Mouse (Mus musculus) kidney, embryonic 14.5 days (tissue): ENCODE data around the gene Elmod3. TPM values are rescaled to one million over a fixed set of nuclear protein-coding genes. Genes with fewer than 3 reads are reported as not detected.
"Not testable (repeated sequence)": the region's sequence is repeated elsewhere in the genome, so short reads cannot be mapped to it uniquely, and the experiment has no call there.

Source experiments
- ATAC-seq: fragments of 200-750 bp; cut with Nextera tagmentation; 2 replicates; pipeline ENCODE4 v1.8.0; 2017; ENCODE audit warnings: moderate number of reproducible peaks, mild to moderate bottlenecking, moderate TSS enrichment, moderate library complexity; ENCODE audit not compliant: low FRiP score, low TSS enrichment
- H3K27ac ChIP-seq: fragments of 300-500 bp; sonication (generic); 2 replicates; pipeline ENCODE4 v1.5.1; 2014; ENCODE audit warnings: low read depth, mild to moderate bottlenecking, low read length, moderate library complexity, mixed read lengths
- H3K27me3 ChIP-seq: fragments of 300-500 bp; sonication (generic); 2 replicates; pipeline ENCODE4 v1.6.1; 2014; ENCODE audit warnings: mild to moderate bottlenecking, low read length; ENCODE audit not compliant: control insufficient read depth, insufficient read depth
- H3K36me3 ChIP-seq: fragments of 300-500 bp; sonication (generic); 2 replicates; pipeline ENCODE4 v1.6.1; 2014; ENCODE audit warnings: low read length, mixed read lengths; ENCODE audit not compliant: control insufficient read depth, insufficient read depth
- H3K4me1 ChIP-seq: fragments of 300-500 bp; sonication (generic); 2 replicates; pipeline ENCODE4 v1.6.1; 2014; ENCODE audit warnings: low read length, mixed read lengths; ENCODE audit not compliant: control insufficient read depth, insufficient read depth
- H3K4me2 ChIP-seq: fragments of 300-500 bp; sonication (generic); replicated peaks from 2 replicates; pipeline ENCODE4 v1.6.1; 2014; ENCODE audit warnings: low read depth, mild to moderate bottlenecking, low read length
- H3K4me3 ChIP-seq: fragments of 300-500 bp; sonication (generic); 2 replicates; pipeline ENCODE4 v1.5.1; 2014; ENCODE audit warnings: mild to moderate bottlenecking, low read length
- H3K9ac ChIP-seq: fragments of 300-500 bp; sonication (generic); 2 replicates; pipeline ENCODE4 v1.6.1; 2014; ENCODE audit warnings: low read depth, mild to moderate bottlenecking, low read length, moderate library complexity
- H3K9me3 ChIP-seq: fragments of 300-500 bp; sonication (generic); 2 replicates; pipeline ENCODE4 v1.6.1; 2016; ENCODE audit warnings: low read length; ENCODE audit not compliant: control insufficient read depth
- WGBS: fragments of 180-500 bp; shearing (Covaris S2); extraction: QIAGEN DNeasy Blood & Tissue Kit; methylation state at CpG from one replicate; pipeline ENCODE4 v1.1.7; 2014; 5-methylcytosine and 5-hydroxymethylcytosine counted together
- polyA plus RNA-seq: library from polyadenylated mRNA; unstranded; fragments of >200 nt; fragmentation: Nextera tagmentation; extraction: Ambion mirVana; gene quantifications from 2 replicates; pipeline ENCODE4 v1.2.1, GENCODE M21; 2014

Elmod3 gene
- polyA plus RNA-seq, 1 experiment from 2014 or later = 15.0 TPM

GRCm38 (mm10) chr6:72537998-72538500 is 60.2 kb downstream of the Elmod3 start:
- ATAC-seq = peak; percentile 3; the same call in 1 of the 2 replicates
- H3K4me1 ChIP-seq = peaks cover 11% of the 10 kb centered on the region; the same call in 1 of the 2 replicates
- no peaks in the 10 kb centered on the region for H3K36me3 ChIP-seq
- no peaks in the 10 kb centered on the region for H3K27me3 ChIP-seq
- H3K4me3 ChIP-seq = peak overlapping the region; percentile 57
- H3K9ac ChIP-seq = peak overlapping the region; percentile 60; the same call in 1 of the 2 replicates
- WGBS = 45% methylated on average over 10 of the region's 10 CpGs
- no peak overlapping the region for H3K27ac ChIP-seq
- H3K4me2 ChIP-seq = peak overlapping the region; percentile 79
- H3K9me3 ChIP-seq = no peaks in the 10 kb centered on the region

DNA sequence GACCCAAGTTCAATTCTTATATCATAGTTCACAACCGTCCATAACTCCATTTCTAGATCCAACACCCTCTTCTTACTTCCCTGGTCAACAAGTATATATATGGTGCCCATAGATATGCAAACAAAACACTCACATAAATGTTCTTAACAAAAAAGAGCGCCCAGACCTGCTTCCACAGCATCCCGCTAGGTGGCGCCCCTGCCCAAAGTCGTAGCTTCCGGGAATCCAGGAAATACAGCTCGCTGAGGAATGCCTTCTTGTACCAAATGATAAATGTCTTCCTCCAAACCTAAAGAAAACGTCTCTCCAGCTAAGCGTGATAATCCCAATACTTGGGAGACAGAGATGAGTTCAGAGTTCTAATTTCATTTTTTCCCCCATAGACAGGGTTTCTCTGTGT is 63.0 kb downstream of the Elmod3 start:
- Histone ChIP-seq H3K4me2 (peak overlapping the region; percentile 26; the same call in 1 of the 2 replicates), H3K4me3 (no peak overlapping the region), H3K27me3 (no peaks in the 10 kb centered on the region), H3K27ac (peak overlapping the region; percentile 38; the same call in 1 of the 2 replicates), H3K4me1 (peaks cover 11% of the 10 kb centered on the region; the same call in 1 of the 2 replicates), H3K9ac (no peak overlapping the region), H3K9me3 (no peaks in the 10 kb centered on the region), H3K36me3 (no peaks in the 10 kb centered on the region)
- WGBS = 4% methylated on average over 9 of the region's 9 CpGs
- no peak for ATAC-seq

GRCm38 (mm10) chr6:72534035-72534809 is 64.0 kb downstream of the Elmod3 start:
- no peaks in the 10 kb centered on the region for H3K36me3 ChIP-seq
- H3K9me3 ChIP-seq = no peaks in the 10 kb centered on the region
- H3K27me3 ChIP-seq = no peaks in the 10 kb centered on the region
- no peak overlapping the region for H3K4me2 ChIP-seq
- H3K9ac ChIP-seq = no peak overlapping the region
- 43% methylated on average over 9 of the region's 9 CpGs for WGBS
- ATAC-seq = peak; percentile 55
- H3K27ac ChIP-seq = no peak overlapping the region
- H3K4me1 ChIP-seq = peaks cover 11% of the 10 kb centered on the region; the same call in 1 of the 2 replicates
- no peak overlapping the region for H3K4me3 ChIP-seq

DNA sequence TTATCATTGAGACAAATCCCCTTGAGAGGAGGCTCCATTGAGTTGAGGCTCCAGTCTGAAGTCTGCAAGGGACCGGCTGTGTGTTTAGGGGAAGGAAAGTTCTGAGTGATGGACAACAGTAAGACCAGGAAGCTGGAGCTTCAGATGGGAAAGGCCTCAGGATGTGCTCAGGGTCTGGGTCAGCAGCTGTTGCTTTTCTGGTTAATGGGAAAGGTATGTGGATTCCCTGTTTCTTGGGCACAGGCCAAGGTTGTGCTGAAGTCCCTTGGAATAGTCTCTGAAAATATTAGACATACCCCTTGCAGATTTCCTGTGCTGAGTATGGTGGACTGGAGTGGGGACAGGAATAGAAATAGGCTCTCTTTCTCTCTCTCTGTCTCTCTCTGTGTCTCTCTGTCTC is 64.7 kb downstream of the Elmod3 start:
- WGBS = 25% methylated on average over 1 of the region's 1 CpGs
- H3K36me3 ChIP-seq, H3K9ac ChIP-seq: not testable (repeated sequence)

GRCm38 (mm10) chr6:72532580-72532979 is 65.6 kb downstream of the Elmod3 start:
- H3K4me1 ChIP-seq = 0 out of 2 replicates have a peak, but pooled peaks cover 4% of the 10 kb centered on the region
- H3K27me3 ChIP-seq = no peaks in the 10 kb centered on the region
- H3K4me2 ChIP-seq = no peak overlapping the region
- peak overlapping the region; percentile 11; the same call in 1 of the 2 replicates for H3K27ac ChIP-seq
- WGBS = 82% methylated on average over 4 of the region's 4 CpGs
- H3K9ac ChIP-seq = no peak overlapping the region
- no peaks in the 10 kb centered on the region for H3K9me3 ChIP-seq
- no peak overlapping the region for H3K4me3 ChIP-seq
- H3K36me3 ChIP-seq = no peaks in the 10 kb centered on the region
- ATAC-seq = no peak

More for the DNA sequence above, 64.7 kb downstream of the Elmod3 start:
- H3K4me3 ChIP-seq, H3K27me3 ChIP-seq, H3K4me2 ChIP-seq, H3K27ac ChIP-seq, ATAC-seq, H3K9me3 ChIP-seq: not testable (repeated sequence)
- H3K4me1 ChIP-seq = peaks cover 10% of the 10 kb centered on the region; the same call in 1 of the 2 replicates

GRCm38 (mm10) chr6:72528410-72529151 is 69.6 kb downstream of the Elmod3 start:
- Histone ChIP-seq H3K36me3 (no peaks in the 10 kb centered on the region), H3K27ac (no peak overlapping the region), H3K4me1 (no peaks in the 10 kb centered on the region), H3K9ac (no peak overlapping the region), H3K4me3 (no peak overlapping the region), H3K9me3 (no peaks in the 10 kb centered on the region), H3K4me2 (no peak overlapping the region), H3K27me3 (no peaks in the 10 kb centered on the region)
- WGBS = 76% methylated on average over 10 of the region's 10 CpGs
- no peak for ATAC-seq

DNA sequence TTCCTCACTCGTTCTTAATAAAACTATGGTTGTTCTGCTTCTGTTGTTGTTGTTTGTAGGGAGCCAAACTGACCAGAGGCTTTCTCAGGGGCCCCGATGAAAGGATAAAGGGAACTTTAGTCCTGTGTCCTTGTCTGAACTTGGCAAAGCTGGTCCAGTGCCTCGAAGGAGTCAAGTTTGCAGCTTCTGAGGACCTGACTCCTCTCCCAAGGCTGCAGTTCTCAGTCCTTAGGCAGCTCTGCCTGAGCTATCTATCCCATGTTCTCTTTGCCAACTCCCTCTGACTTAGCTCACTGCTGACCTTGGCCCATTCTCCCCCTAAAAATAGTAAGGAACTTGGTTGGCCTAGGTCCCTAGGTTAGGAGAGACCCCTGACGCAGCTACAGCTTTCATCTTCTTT is 71.1 kb downstream of the Elmod3 start:
- no peak overlapping the region for H3K4me3 ChIP-seq
- no peaks in the 10 kb centered on the region for H3K36me3 ChIP-seq
- H3K4me1 ChIP-seq = no peaks in the 10 kb centered on the region
- H3K9ac ChIP-seq = no peak overlapping the region
- no peak for ATAC-seq
- H3K9me3 ChIP-seq = no peaks in the 10 kb centered on the region
- no peak overlapping the region for H3K27ac ChIP-seq
- 86% methylated on average over 4 of the region's 4 CpGs for WGBS
- H3K27me3 ChIP-seq = no peaks in the 10 kb centered on the region
- no peak overlapping the region for H3K4me2 ChIP-seq

- ATAC-seq = no peak
- H3K27ac ChIP-seq = no peak overlapping the region
- no peaks in the 10 kb centered on the region for H3K9me3 ChIP-seq
- H3K9ac ChIP-seq = no peak overlapping the region
- no peaks in the 10 kb centered on the region for H3K27me3 ChIP-seq
- peaks cover 13% of the 10 kb centered on the region; the same call in 1 of the 2 replicates for H3K4me1 ChIP-seq
- no peak overlapping the region for H3K4me2 ChIP-seq
- H3K36me3 ChIP-seq = no peaks in the 10 kb centered on the region
- H3K4me3 ChIP-seq = no peak overlapping the region
- WGBS = 86% methylated on average over 2 of the region's 2 CpGs
These were observed 74.1 kb downstream of the Elmod3 start for GRCm38 (mm10) chr6:72524160-72524559.
